Mouse (Mus musculus) thymus, postnatal 14 days (tissue): ENCODE measurements at regions not wholly inside any gene's neighbourhood (a gene's known extent, or its start where the extent isn't known, plus 50 kb on each side); places are given as distances from the start of the nearest gene placed in this dataset.

Experiments
- DNase-seq: peaks from one replicate; pipeline ENCODE4 v3.0.0; 2021

GRCm38 (mm10) chr1:75839551-75840223 lies 293.6 kb downstream of the Slc4a3 start:
- DNase-seq, result no peak

GRCm38 (mm10) chr1:75842396-75842795 lies 296.3 kb downstream of the Slc4a3 start:
- DNase-seq, result no peak

GRCm38 (mm10) chr1:75843326-75843725 lies 297.3 kb downstream of the Slc4a3 start:
- no peak for DNase-seq

GRCm38 (mm10) chr1:75844123-75844522 lies 298.1 kb downstream of the Slc4a3 start:
- no peak for DNase-seq

- no peak for DNase-seq
These were observed 298.5 kb downstream of the Slc4a3 start for GRCm38 (mm10) chr1:75844529-75844928.

GRCm38 (mm10) chr1:75844981-75845380 lies 298.9 kb downstream of the Slc4a3 start:
- DNase-seq, result no peak

- no peak for DNase-seq
These were observed 299.9 kb downstream of the Slc4a3 start for GRCm38 (mm10) chr1:75845771-75846535.

GRCm38 (mm10) chr1:75847681-75848080 lies 301.6 kb downstream of the Slc4a3 start:
- no peak for DNase-seq

GRCm38 (mm10) chr1:75848436-75848835 lies 302.4 kb downstream of the Slc4a3 start:
- no peak for DNase-seq

GRCm38 (mm10) chr1:75850131-75850530 lies 304.1 kb downstream of the Slc4a3 start:
- DNase-seq, result no peak

GRCm38 (mm10) chr1:75858551-75859255 lies 312.6 kb downstream of the Slc4a3 start:
- no peak for DNase-seq

GRCm38 (mm10) chr1:75862757-75863156 lies 316.7 kb downstream of the Slc4a3 start:
- DNase-seq, result no peak

GRCm38 (mm10) chr1:75866556-75866955 lies 320.5 kb downstream of the Slc4a3 start:
- no peak for DNase-seq

GRCm38 (mm10) chr1:75869414-75869813 lies 323.3 kb downstream of the Slc4a3 start:
- DNase-seq, result no peak

GRCm38 (mm10) chr1:75869846-75870245 lies 323.8 kb downstream of the Slc4a3 start:
- DNase-seq, result no peak

GRCm38 (mm10) chr1:75873911-75874310 lies 327.8 kb downstream of the Slc4a3 start:
- no peak for DNase-seq

- no peak for DNase-seq
These were observed 331.1 kb downstream of the Slc4a3 start for GRCm38 (mm10) chr1:75877209-75877608.

GRCm38 (mm10) chr1:75885632-75886031 lies 339.6 kb downstream of the Slc4a3 start:
- DNase-seq, result no peak

- DNase-seq, result no peak
These were observed 342.6 kb downstream of the Slc4a3 start for GRCm38 (mm10) chr1:75888499-75889208.

GRCm38 (mm10) chr1:75889847-75890591 lies 344.0 kb downstream of the Slc4a3 start:
- no peak for DNase-seq

GRCm38 (mm10) chr1:75890636-75891276 lies 344.7 kb downstream of the Slc4a3 start:
- DNase-seq, result no peak

GRCm38 (mm10) chr1:75895550-75895949 lies 349.5 kb downstream of the Slc4a3 start:
- no peak for DNase-seq
